Mouse (Mus musculus): ENCODE results near the gene Tbl1xr1. TPM values are rescaled to one million over a fixed set of nuclear protein-coding genes. Genes with fewer than 3 reads are reported as not detected.

Gene Tbl1xr1
- polyA plus RNA-seq, 1 experiment from 2014 or later, result 18.8 TPM

DNA sequence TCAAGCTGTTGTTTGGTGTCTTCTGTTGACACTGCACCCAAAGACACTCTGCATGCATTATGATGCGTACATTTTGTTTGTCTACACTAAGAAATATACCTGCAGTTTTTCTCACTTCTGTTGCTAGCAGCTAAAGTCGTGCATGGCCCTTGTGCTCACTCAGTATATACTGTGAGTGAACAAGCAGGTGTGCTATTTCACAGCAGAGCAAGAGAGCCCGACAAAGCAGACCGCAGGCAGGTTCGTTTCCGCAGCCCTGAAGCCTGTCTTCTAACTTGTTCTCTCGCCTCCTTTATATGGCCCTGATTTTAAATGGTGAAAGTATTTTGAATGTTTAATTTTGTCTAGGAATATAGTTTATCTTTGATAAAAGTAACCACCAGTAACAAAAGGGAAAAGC, 57.2 kb downstream of the Tbl1xr1 start:
- Histone ChIP-seq H3K4me3 (no peak overlapping the region), H3K27me3 (no peaks in the 10 kb centered on the region), H3K9ac (no peak overlapping the region), H3K9me3 (no peaks in the 10 kb centered on the region), H3K4me2 (no peak overlapping the region), H3K27ac (no peak overlapping the region), H3K4me1 (replicated peaks) (no peaks in the 10 kb centered on the region; the same call in 1 of the 2 replicates), H3K36me3 (no peaks in the 10 kb centered on the region)
- 94% methylated on average over 7 of the region's 7 CpGs for WGBS
- no peak for ATAC-seq (ENCODE audit: low FRiP score)

DNA sequence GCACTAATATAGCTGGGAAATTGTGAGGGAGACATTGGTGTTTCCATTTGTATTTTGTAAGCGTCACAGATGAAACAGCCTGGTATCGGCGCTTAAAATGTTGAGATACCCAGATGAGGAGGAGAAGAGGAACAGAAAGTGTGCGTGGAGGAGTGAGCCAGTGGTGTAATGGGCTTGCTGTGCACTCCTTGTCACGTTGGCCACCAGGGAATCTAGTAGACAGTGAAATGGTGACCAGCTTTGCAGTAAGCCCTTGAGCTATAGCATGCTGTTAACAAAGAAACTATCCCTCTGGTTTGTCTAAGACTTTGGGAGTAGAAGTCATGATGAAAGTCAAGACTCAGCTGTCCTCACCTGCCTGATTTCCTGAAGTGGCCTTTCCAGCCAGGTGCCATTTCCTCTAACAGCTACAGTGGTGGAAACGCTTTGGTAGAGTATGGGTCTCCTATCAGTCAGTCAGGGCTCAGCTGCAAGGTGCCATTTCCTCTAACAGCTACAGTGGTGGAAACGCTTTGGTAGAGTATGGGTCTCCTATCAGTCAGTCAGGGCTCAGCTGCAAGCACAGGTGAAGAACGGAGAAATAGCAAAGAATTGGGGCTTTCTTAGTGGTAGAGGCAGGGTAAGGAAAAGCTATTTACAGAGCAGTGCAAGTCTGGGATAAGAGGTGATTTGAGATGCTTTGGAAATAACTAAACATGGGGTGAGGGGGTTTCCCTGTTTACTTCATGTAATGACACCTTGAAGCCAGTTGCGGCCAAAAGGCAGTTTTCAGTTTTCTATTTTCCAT, 61.5 kb downstream of the Tbl1xr1 start:
- no peaks in the 10 kb centered on the region for H3K27me3 ChIP-seq
- H3K27ac ChIP-seq, result no peak overlapping the region
- no peak for ATAC-seq (ENCODE audit: low FRiP score)
- peaks cover 16% of the 10 kb centered on the region for H3K4me1 ChIP-seq (replicated peaks)
- H3K4me2 ChIP-seq, result no peak overlapping the region
- no peak overlapping the region for H3K4me3 ChIP-seq
- WGBS, result 91% methylated on average over 9 of the region's 9 CpGs
- H3K9ac ChIP-seq, result no peak overlapping the region
- no peaks in the 10 kb centered on the region for H3K36me3 ChIP-seq
- H3K9me3 ChIP-seq, result no peaks in the 10 kb centered on the region

DNA sequence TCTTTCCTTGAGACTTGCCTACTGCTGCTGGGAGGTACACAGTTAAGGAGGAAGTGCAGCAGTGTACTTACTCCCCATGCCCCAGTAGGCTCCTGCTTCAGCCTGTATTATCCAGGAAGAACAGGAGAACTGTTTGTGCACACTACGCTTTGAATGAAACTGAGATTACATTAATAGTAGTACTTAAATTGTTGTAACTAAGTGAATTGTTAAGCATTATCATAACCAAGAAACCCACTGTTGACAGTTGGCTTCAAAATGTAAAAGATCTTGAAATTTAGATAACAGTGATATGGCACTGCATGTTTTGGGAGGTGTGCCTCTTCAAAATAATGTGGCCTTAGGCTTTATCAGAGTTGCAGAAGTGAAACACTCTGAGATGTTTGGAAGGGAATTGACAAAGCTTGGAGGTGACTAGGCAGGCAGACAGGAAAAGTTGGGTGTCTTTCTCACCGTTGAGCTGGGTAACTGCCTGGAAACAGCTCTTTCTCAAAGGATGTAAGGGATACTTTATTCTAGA, 62.2 kb downstream of the Tbl1xr1 start:
- Histone ChIP-seq H3K27ac (no peak overlapping the region), H3K9me3 (no peaks in the 10 kb centered on the region), H3K4me2 (no peak overlapping the region), H3K27me3 (no peaks in the 10 kb centered on the region), H3K9ac (no peak overlapping the region), H3K4me3 (no peak overlapping the region), H3K36me3 (no peaks in the 10 kb centered on the region), H3K4me1 (replicated peaks) (peaks cover 16% of the 10 kb centered on the region)
- no peak for ATAC-seq (ENCODE audit: low FRiP score)
- WGBS, result 77% methylated on average over 2 of the region's 2 CpGs

DNA sequence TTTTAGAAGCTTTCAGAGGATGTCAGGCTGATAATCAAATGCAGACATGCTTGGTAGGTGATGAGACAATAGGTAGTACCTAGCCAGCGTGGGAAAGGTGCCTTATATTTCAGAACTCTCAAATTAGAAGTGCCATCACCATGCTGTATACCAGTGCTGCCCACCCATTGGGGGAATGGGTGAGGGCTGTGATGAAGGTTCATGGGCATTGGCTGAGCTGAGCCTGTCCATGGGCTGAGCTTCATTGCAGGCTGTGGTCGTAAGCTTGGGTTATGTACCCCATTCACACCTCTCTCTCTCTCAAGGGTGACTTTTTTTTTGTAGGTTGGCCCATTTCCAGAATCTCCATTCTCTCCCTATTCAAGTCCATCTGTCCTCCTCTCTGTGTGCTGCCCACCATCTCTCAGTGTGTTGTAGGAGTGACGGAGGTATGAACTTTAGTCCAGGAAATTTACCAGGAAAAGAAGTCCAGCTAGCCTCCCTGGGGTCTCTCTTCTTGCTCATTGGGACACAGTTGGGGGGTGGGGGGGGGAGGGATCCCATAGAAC, 63.7 kb downstream of the Tbl1xr1 start:
- no peak overlapping the region for H3K4me3 ChIP-seq
- H3K4me1 ChIP-seq (replicated peaks), result peaks cover 16% of the 10 kb centered on the region
- H3K36me3 ChIP-seq, result no peaks in the 10 kb centered on the region
- no peaks in the 10 kb centered on the region for H3K9me3 ChIP-seq
- H3K9ac ChIP-seq, result no peak overlapping the region
- no peak for ATAC-seq (ENCODE audit: low FRiP score)
- no peak overlapping the region for H3K27ac ChIP-seq
- H3K4me2 ChIP-seq, result no peak overlapping the region
- WGBS, result 65% methylated on average over 3 of the region's 3 CpGs
- no peaks in the 10 kb centered on the region for H3K27me3 ChIP-seq

- 87% methylated on average over 6 of the region's 6 CpGs for WGBS
- H3K4me1 ChIP-seq (replicated peaks), result peaks cover 16% of the 10 kb centered on the region
- no peaks in the 10 kb centered on the region for H3K9me3 ChIP-seq
- H3K4me2 ChIP-seq, result no peak overlapping the region
- H3K27ac ChIP-seq, result no peak overlapping the region
- H3K4me3 ChIP-seq, result no peak overlapping the region
- H3K9ac ChIP-seq, result no peak overlapping the region
- no peaks in the 10 kb centered on the region for H3K27me3 ChIP-seq
- no peaks in the 10 kb centered on the region for H3K36me3 ChIP-seq
- no peak for ATAC-seq (ENCODE audit: low FRiP score)
Measured at GRCm38 (mm10) chr3:22141984-22142719, 65.7 kb downstream of the Tbl1xr1 start.

GRCm38 (mm10) chr3:22142846-22143641, 66.6 kb downstream of the Tbl1xr1 start:
- no peak for ATAC-seq (ENCODE audit: low FRiP score)
- Histone ChIP-seq H3K27ac (no peak overlapping the region), H3K9me3 (no peaks in the 10 kb centered on the region), H3K36me3 (no peaks in the 10 kb centered on the region), H3K27me3 (no peaks in the 10 kb centered on the region), H3K4me1 (replicated peaks) (peaks cover 16% of the 10 kb centered on the region), H3K4me3 (no peak overlapping the region), H3K4me2 (no peak overlapping the region), H3K9ac (no peak overlapping the region)
- 85% methylated on average over 5 of the region's 5 CpGs for WGBS

DNA sequence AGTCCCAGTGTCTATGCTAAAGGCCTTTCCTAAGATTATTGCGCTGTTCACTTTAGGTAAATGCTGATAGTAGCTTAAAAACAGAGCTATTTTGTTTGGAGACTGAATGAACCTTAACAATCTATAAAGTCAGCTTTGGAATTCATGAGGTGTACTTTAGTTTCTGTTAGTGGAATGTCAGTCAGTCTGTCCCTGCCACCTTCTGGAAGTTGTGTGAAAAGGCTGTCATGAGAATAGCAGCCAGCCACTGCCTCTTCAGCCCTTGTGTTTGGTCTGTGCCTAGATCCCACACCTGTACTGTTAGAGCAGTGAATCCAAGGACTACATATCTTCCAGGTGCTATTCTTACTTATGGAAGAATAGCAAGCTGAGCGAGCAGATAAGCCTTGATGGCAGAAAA, 67.8 kb downstream of the Tbl1xr1 start:
- WGBS, result over 99% methylated on average over 2 of the region's 2 CpGs
- Histone ChIP-seq H3K4me2 (no peak overlapping the region), H3K9ac (no peak overlapping the region)

DNA sequence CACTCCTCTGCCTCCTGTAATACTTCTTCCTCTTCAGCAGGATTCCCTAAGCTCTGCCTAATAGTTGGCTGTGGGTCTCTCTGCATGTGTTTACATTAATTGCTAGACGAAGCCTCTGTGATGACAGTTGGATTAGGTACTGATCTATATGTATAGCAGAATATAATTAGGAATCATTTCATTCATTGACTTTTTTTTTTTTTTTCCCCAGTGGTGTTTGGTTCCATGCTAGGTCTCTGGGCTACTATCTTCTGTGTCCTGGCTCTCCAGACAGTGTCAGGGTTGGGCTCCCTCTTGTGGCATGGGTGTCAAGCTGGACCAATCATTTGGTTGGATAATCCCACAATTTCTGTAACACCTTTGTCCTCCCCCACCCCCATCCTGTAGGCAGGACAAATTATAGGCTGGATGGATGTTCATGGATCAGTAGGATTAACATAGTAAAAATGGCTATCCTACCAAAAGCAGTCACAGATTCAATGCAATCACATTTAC, 71.0 kb downstream of the Tbl1xr1 start:
- no peak for ATAC-seq (ENCODE audit: low FRiP score)
- no peaks in the 10 kb centered on the region for H3K27me3 ChIP-seq
- H3K36me3 ChIP-seq, result no peaks in the 10 kb centered on the region
- no peak overlapping the region for H3K27ac ChIP-seq
- H3K4me1 ChIP-seq (replicated peaks), result no peaks in the 10 kb centered on the region
- no peaks in the 10 kb centered on the region for H3K9me3 ChIP-seq
- no peak overlapping the region for H3K4me2 ChIP-seq
- WGBS, result 71% methylated on average over 1 of the region's 1 CpGs
- H3K9ac ChIP-seq, result no peak overlapping the region
- no peak overlapping the region for H3K4me3 ChIP-seq

More for the DNA sequence above, 67.8 kb downstream of the Tbl1xr1 start:
- Histone ChIP-seq H3K4me3 (no peak overlapping the region), H3K36me3 (no peaks in the 10 kb centered on the region), H3K9me3 (no peaks in the 10 kb centered on the region), H3K27ac (no peak overlapping the region), H3K4me1 (replicated peaks) (peaks cover 16% of the 10 kb centered on the region), H3K27me3 (no peaks in the 10 kb centered on the region)
- ATAC-seq (ENCODE audit: low FRiP score), result no peak

GRCm38 (mm10) chr3:22148306-22148932, 72.0 kb downstream of the Tbl1xr1 start:
- Histone ChIP-seq H3K27me3 (no peaks in the 10 kb centered on the region), H3K9ac (no peak overlapping the region), H3K4me1 (replicated peaks) (no peaks in the 10 kb centered on the region), H3K9me3 (no peaks in the 10 kb centered on the region), H3K36me3 (no peaks in the 10 kb centered on the region), H3K27ac (no peak overlapping the region), H3K4me2 (no peak overlapping the region), H3K4me3 (no peak overlapping the region)
- 89% methylated on average over 6 of the region's 6 CpGs for WGBS
- no peak for ATAC-seq (ENCODE audit: low FRiP score)

DNA sequence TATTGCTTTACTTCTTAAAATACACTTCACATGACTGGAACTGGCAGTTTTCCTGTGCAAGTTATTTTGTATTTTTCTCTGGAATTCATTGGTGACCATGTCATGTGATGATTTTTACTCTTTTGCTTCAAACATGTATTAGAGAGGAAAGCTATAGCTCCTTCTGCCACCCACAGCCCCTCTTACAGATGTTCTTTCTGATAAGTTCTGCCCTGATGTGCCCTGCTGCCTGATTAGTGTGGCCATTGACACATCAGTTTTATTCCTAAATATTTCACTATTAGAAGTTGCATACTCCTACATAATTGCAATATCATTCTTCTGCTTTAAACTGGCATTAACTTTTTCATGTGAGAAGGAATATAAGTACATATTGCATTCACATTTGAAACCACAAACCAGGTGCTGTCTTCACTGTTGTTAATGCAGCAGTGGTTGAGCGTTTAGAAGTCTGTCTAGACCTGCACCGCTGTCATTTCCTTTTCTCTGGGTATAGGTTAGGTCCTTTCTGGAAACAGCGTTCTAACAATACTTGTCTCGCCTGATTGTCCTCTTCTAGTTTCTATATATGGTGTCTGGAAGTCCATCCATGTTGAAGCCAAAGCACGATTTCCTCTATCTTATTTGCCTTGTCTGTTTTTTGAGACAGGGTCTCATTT, 74.5 kb downstream of the Tbl1xr1 start:
- Histone ChIP-seq H3K4me3 (no peak overlapping the region), H3K4me1 (replicated peaks) (no peaks in the 10 kb centered on the region), H3K27ac (no peak overlapping the region), H3K4me2 (no peak overlapping the region), H3K36me3 (no peaks in the 10 kb centered on the region; the same call in 1 of the 2 replicates), H3K9me3 (no peaks in the 10 kb centered on the region), H3K9ac (no peak overlapping the region), H3K27me3 (no peaks in the 10 kb centered on the region)
- WGBS, result 97% methylated on average over 5 of the region's 5 CpGs
- ATAC-seq (ENCODE audit: low FRiP score), result no peak

- no peak overlapping the region for H3K27ac ChIP-seq
- H3K27me3 ChIP-seq, result no peaks in the 10 kb centered on the region
- no peak overlapping the region for H3K4me3 ChIP-seq
- H3K9me3 ChIP-seq, result 0 out of 2 replicates have a peak, but pooled peaks cover 7% of the 10 kb centered on the region
- no peaks in the 10 kb centered on the region for H3K4me1 ChIP-seq (replicated peaks)
- WGBS, result 91% methylated on average over 1 of the region's 1 CpGs
- H3K9ac ChIP-seq, result no peak overlapping the region
- no peak overlapping the region for H3K4me2 ChIP-seq
- peaks cover 5% of the 10 kb centered on the region for H3K36me3 ChIP-seq
- no peak for ATAC-seq (ENCODE audit: low FRiP score)
Measured at GRCm38 (mm10) chr3:22152773-22153172, 76.3 kb downstream of the Tbl1xr1 start.

Data from hindbrain, embryonic 13.5 days (tissue).